Mouse (Mus musculus): ENCODE measurements around the gene Eif2d. TPM values are rescaled to one million over a fixed set of nuclear protein-coding genes. Genes with fewer than 3 reads are reported as not detected.

Eif2d gene
- polyA plus RNA-seq (2012; rRNA removed), result 16.6 and 17.2 TPM in 2 replicates

GRCm38 (mm10) chr1:131153018-131153629 is at the start of gene Eif2d:
TSS of gene Eif2d (plus strand) at chr1:131153181.

GRCm38 (mm10) chr1:131138191-131139016 is 14.6 kb upstream of the Eif2d start, which contains the start of gene Dyrk3:
TSS of gene Dyrk3 (minus strand) at chr1:131138340.

Other genes starting within 250 kb of the Eif2d start
- gene Il20, start 241.7 kb upstream of the Eif2d start, polyA plus RNA-seq (2012; rRNA removed), result not detected in 2 replicates
- gene Il19, start 213.1 kb upstream of the Eif2d start, polyA plus RNA-seq (2012; rRNA removed), result not detected in 2 replicates
- 0.03 and 0.11 TPM in 2 replicates for gene Il10, start 133.3 kb upstream of the Eif2d start, polyA plus RNA-seq (2012; rRNA removed)
- 19.3 and 20.9 TPM in 2 replicates for gene Mapkapk2, start 55.4 kb upstream of the Eif2d start, polyA plus RNA-seq (2012; rRNA removed)
- gene Dyrk3, start 14.8 kb upstream of the Eif2d start, polyA plus RNA-seq (2012; rRNA removed), result 5.7 and 7.1 TPM in 2 replicates
- 5.2 and 6.2 TPM in 2 replicates for gene Rassf5, start 92.1 kb downstream of the Eif2d start, polyA plus RNA-seq (2012; rRNA removed)
- gene Ikbke, start 126.4 kb downstream of the Eif2d start, polyA plus RNA-seq (2012; rRNA removed), result 10.2 and 13.2 TPM in 2 replicates

Data from liver, embryonic 18 days (tissue).